14 mouse cellular contexts compared by ENCODE assay signal in the genomic region with DNA sequence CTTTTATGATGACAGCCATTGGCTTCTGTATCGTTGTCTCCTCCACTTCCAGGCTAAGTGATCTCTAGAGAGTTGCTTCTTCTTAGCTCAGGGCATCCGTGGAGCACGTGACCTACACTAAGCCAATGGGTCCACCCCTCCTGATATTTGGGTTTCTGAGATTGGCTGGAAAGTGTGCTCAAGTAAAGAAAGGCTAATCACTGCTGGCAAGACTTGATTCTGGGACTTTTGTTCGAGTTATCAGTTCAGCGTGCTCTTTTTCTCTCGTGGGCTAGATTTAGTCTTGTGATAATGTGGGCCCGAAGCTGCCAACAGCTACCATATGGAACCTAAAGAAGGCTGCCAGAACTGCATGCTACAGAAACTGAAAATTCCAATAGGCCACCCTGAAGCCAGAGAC. TPM values are rescaled to one million over a fixed set of nuclear protein-coding genes. Genes with fewer than 3 reads are reported as not detected.
A peak's percentile ranks its signal among the peaks of the same experiment; 100 is the strongest.
DNase-seq lines count a peak whose midpoint lies in the region; ATAC-seq lines count a peak whose summit lies in the region.
"Had no signal": no experiment of that assay in that cellular context is flagged by ENCODE, and none has a peak within 500 bp of the region (broad histone marks: within the 10 kb centered on the region; RNA-seq: fewer than 3 reads in every experiment).

No protein-coding gene starts in this region.

- H3K9me3 ChIP-seq in hindbrain, embryonic 12.5 days (replicated peaks) = no peaks in the 10 kb centered on the region
- H3K9me3 ChIP-seq: embryonic facial prominence, embryonic 15.5 days had no signal

- DNase-seq in left cerebral cortex, adult 9 months (ENCODE audit: low spot score in 2 of 2) = peak; percentile 10 to 41
- DNase-seq in left cerebral cortex, adult 11 months (ENCODE audit: low spot score) = no peak
- peak; percentile 27 to 41 for DNase-seq in cerebellum, adult 18-20 months
- peak; percentile 32 to 73 for DNase-seq in frontal cortex, postnatal 36 days (ENCODE audit: low spot score in 2 of 2)
- DNase-seq in right cerebral cortex, postnatal 36 days (ENCODE audit: low spot score in 2 of 2) = peak; percentile 10 to 24
- no peak for DNase-seq in adrenal gland, adult (ENCODE audit: inconsistent age in 2 of 2, low spot score in 1 of 2)
- DNase-seq in B cell, adult 2 months = no peak
- DNase-seq: heart, postnatal 4 days had no signal

- no peak overlapping the region for H3K4me3 ChIP-seq in hindbrain, embryonic 12.5 days
- H3K4me3 ChIP-seq: embryonic facial prominence, embryonic 15.5 days had no signal

- ATAC-seq in hindbrain, embryonic 12.5 days (ENCODE audit: low FRiP score) = no peak
- ATAC-seq: activated CD4-positive, CD25-positive, alpha-beta regulatory T cell, adult 4 months; intestine, embryonic 16.5 days; midbrain, embryonic 16.5 days had no signal

- H3K36me3 ChIP-seq in hindbrain, embryonic 12.5 days = no peaks in the 10 kb centered on the region
- H3K36me3 ChIP-seq: embryonic facial prominence, embryonic 15.5 days had no signal

- H3K27me3 ChIP-seq in hindbrain, embryonic 12.5 days = peaks cover 1% of the 10 kb centered on the region; the same call in 1 of the 2 replicates

- no peak overlapping the region for H3K9ac ChIP-seq in hindbrain, embryonic 12.5 days
- H3K9ac ChIP-seq: embryonic facial prominence, embryonic 15.5 days; liver, embryonic 14.5 days had no signal

- WGBS in hindbrain, embryonic 12.5 days = 81% methylated on average over 7 of the region's 7 CpGs

- H3K27ac ChIP-seq in hindbrain, embryonic 12.5 days = no peak overlapping the region
- H3K27ac ChIP-seq: embryonic facial prominence, embryonic 15.5 days; liver, embryonic 14.5 days had no signal

- H3K4me2 ChIP-seq in hindbrain, embryonic 12.5 days (replicated peaks) = no peak overlapping the region
- H3K4me2 ChIP-seq: embryonic facial prominence, embryonic 15.5 days had no signal

- H3K4me1 ChIP-seq in hindbrain, embryonic 12.5 days = peaks cover 15% of the 10 kb centered on the region

RNA-seq across cellular contexts. Expression of gene Washc4, which starts 1.3 kb away (rescaled TPM):
- 38.5 and 42.7 TPM in 2 replicates for polyA plus RNA-seq in hindbrain, embryonic 12.5 days (2016; fragmentation: Nextera tagmentation; extraction: Ambion mirVana)

RNA-seq across cellular contexts. Expression of gene Aldh1l2, which starts 8.3 kb away (rescaled TPM):
- polyA plus RNA-seq in hindbrain, embryonic 12.5 days (2016; fragmentation: Nextera tagmentation; extraction: Ambion mirVana) = 11.7 and 13.3 TPM in 2 replicates
- polyA plus RNA-seq: activated CD4-positive, CD25-positive, alpha-beta regulatory T cell, adult 4 months had no signal

Comparison
In these comparisons a context has a peak if more than half of its experiments do, and no peak if none do; other contexts are left out.
1. DNase-seq: peak in left cerebral cortex, adult 9 months (2 of 2), cerebellum, adult 18-20 months (2 of 2), frontal cortex, postnatal 36 days (2 of 2) and right cerebral cortex, postnatal 36 days (2 of 2); none in left cerebral cortex, adult 11 months (single experiment), adrenal gland, adult (0 of 2) and B cell, adult 2 months (0 of 2).